Mouse (Mus musculus): ENCODE data around the gene Ngfr. TPM values are rescaled to one million over a fixed set of nuclear protein-coding genes. Genes with fewer than 3 reads are reported as not detected.

Gene Ngfr
- not detected for polyA plus RNA-seq (2017; shearing (Covaris generic))

GRCm38 (mm10) chr11:95587423-95587951 lies at the start of gene Ngfr:
Gene Ngfr, minus strand, starts transcription at chr11:95587735.

Other genes with a start within 250 kb of the Ngfr start
- gene Slc35b1, start 203.0 kb downstream of the Ngfr start, polyA plus RNA-seq (2017; shearing (Covaris generic)): 66.5 TPM
- gene Spop, start 173.7 kb downstream of the Ngfr start, polyA plus RNA-seq (2017; shearing (Covaris generic)): 193 TPM
- gene Nxph3, start 73.2 kb downstream of the Ngfr start, polyA plus RNA-seq (2017; shearing (Covaris generic)): not detected
- gene Phb, start 79.2 kb upstream of the Ngfr start, polyA plus RNA-seq (2017; shearing (Covaris generic)): 87.0 TPM
- 19.1 TPM for gene Zfp652, start 124.9 kb upstream of the Ngfr start, polyA plus RNA-seq (2017; shearing (Covaris generic))
- 2.3 TPM for gene B130006D01Rik, start 135.9 kb upstream of the Ngfr start, polyA plus RNA-seq (2017; shearing (Covaris generic))
- not detected for gene Phospho1, start 236.8 kb upstream of the Ngfr start, polyA plus RNA-seq (2017; shearing (Covaris generic))
- gene Gngt2, start 249.5 kb upstream of the Ngfr start, polyA plus RNA-seq (2017; shearing (Covaris generic)): 38.1 TPM